Mouse (Mus musculus) testis, adult 2 months (tissue): ENCODE measurements around the gene Gm49384. TPM values are rescaled to one million over a fixed set of nuclear protein-coding genes. Genes with fewer than 3 reads are reported as not detected.
A peak's percentile ranks its signal among the peaks of the same experiment; 100 is the strongest.

Source experiments
- H3K27ac ChIP-seq: fragments of 200-500 bp; 2 replicates; pipeline ENCODE4 v1.5.1; 2012; ENCODE audit warnings: low read depth, low read length; ENCODE audit not compliant: control insufficient read depth, insufficient read depth
- H3K27me3 ChIP-seq: fragments of 200-500 bp; 2 replicates; pipeline ENCODE4 v1.6.1; 2012; ENCODE audit warnings: mild to moderate bottlenecking, low read length, moderate library complexity; ENCODE audit not compliant: control insufficient read depth, insufficient read depth
- H3K36me3 ChIP-seq: fragments of 200-500 bp; 2 replicates; pipeline ENCODE4 v1.6.1; 2012; ENCODE audit warnings: mild to moderate bottlenecking, low read length; ENCODE audit not compliant: control insufficient read depth, insufficient read depth
- H3K4me1 ChIP-seq: fragments of 200-500 bp; 2 replicates; pipeline ENCODE4 v1.6.1; 2012; ENCODE audit warnings: low read length; ENCODE audit not compliant: control insufficient read depth, insufficient read depth
- H3K4me3 ChIP-seq: fragments of 200-500 bp; 2 replicates; pipeline ENCODE4 v1.5.1; 2012; ENCODE audit warnings: low read depth, mild to moderate bottlenecking, low read length, moderate library complexity, mixed read lengths; ENCODE audit not compliant: control insufficient read depth
- CTCF ChIP-seq: fragments of 200-500 bp; IDR thresholded peaks from 2 replicates; pipeline ENCODE4 v1.5.1; 2012; ENCODE audit warnings: low read depth, mild to moderate bottlenecking, inconsistent platforms, low read length, moderate library complexity; ENCODE audit not compliant: control insufficient read depth, insufficient read depth, insufficient replicate concordance
- POLR2A ChIP-seq: fragments of 200-500 bp; IDR thresholded peaks from 2 replicates; pipeline ENCODE4 v1.6.1; 2012; ENCODE audit warnings: low read depth, mild to moderate bottlenecking, inconsistent platforms, low read length, moderate library complexity; ENCODE audit not compliant: control insufficient read depth
- polyA plus RNA-seq: library from polyadenylated mRNA; depleted of rRNA; stranded (reverse); fragments of >200 nt; gene quantifications from 2 replicates; pipeline ENCODE4 v1.2.3, GENCODE M21; 2012; rRNA removed

The Gm49384 gene
- 0.11 and 0.20 TPM in 2 replicates for polyA plus RNA-seq

DNA sequence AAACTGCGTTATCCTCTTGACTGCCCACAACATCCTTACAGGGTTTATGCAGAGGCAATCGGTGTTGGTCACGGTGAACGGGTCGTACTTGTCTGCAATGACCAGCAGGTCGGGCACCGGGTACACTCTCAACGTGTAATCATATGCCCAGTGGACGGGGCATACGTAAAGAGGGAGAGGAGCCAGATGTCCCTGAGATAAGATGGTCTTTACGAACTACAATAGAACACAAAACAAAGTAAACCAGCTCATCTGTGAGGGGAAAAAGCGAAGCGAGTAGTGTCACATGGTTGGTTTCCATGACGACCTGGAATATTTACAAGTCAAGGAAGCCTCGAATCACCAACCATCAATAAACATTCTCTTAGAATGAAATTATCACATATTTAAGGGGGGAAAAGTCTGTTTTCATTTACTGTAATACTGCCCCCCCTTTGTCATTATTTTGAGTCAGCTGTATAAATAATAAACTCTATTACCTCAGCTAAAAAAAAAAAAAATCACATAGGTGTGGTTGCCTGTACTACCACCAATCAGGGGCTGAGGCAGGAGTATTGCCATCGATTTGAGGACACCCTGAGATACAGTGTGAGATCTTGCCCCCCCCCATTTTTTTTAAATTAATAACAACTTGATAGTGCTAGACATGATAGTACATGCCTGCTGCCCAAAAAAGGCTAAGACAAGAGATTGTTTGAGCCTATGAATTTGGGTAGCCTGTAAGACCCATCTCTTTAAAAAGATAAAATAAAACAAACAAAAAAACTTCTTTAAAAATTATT lies at the start of gene Gm49384:
Gm49384 (minus strand) TSS at position 216 of the 782 bp plus-strand sequence.
- no peak for TF ChIP-seq POLR2A
- no peak for TF ChIP-seq CTCF
- peak within 1 kb of the TSS; percentile 78 for H3K4me3 ChIP-seq
- H3K4me1 ChIP-seq: 0 out of 2 replicates have a peak, but pooled peaks cover 2% of the 10 kb centered on the region
- H3K27me3 ChIP-seq: no peaks in the 10 kb centered on the region
- no peaks in the 10 kb centered on the region for H3K36me3 ChIP-seq
- H3K27ac ChIP-seq: no peak within 1 kb of the TSS

DNA sequence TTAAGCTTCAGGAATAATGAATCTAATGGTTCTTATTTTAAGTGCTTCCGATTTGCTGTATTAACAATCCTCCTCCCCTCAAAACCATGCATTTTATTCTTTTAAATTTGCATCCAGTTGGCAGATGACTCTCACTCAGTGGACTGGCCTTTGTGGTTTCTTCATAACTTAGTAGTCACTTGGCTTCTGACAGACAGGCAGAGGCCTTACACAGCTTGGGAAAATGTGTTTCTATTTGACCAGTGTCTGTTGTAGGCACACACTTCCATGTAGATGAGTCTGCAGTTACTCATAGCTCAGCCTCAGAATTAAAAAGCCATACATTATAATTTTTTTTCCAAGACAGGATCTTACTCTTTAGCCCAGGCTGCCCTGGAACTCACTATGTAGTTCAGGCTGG lies 49.7 kb upstream of the Gm49384 start:
- Histone ChIP-seq H3K4me1 (peaks cover 2% of the 10 kb centered on the region; the same call in 1 of the 2 replicates), H3K27me3 (no peaks in the 10 kb centered on the region), H3K36me3 (no peaks in the 10 kb centered on the region), H3K27ac (no peak overlapping the region), H3K4me3 (no peak overlapping the region)
- TF ChIP-seq CTCF (no peak), POLR2A (no peak)

DNA sequence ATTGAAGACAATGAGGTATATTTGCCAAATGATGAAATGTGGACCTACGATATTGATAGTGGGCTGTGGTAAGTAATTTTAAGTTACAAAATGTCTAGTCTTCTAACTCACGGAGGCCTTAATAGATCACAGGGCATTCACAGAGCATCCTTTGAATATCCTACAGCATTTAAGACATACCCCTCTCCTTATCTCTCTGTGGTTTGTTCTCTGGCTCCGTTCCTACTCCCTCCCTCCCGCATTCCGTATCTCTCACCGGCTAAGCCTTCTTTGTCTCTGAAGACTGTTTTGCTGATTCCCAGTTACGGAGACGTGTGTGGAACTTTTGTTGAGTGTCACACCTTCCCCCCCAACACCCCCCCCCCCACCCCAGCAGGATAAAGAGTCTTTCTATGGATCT lies 46.7 kb upstream of the Gm49384 start:
- Histone ChIP-seq H3K4me3 (no peak overlapping the region), H3K4me1 (peaks cover 2% of the 10 kb centered on the region; the same call in 1 of the 2 replicates), H3K27ac (no peak overlapping the region), H3K27me3 (no peaks in the 10 kb centered on the region), H3K36me3 (no peaks in the 10 kb centered on the region)
- no peak for TF ChIP-seq CTCF
- no peak for TF ChIP-seq POLR2A

DNA sequence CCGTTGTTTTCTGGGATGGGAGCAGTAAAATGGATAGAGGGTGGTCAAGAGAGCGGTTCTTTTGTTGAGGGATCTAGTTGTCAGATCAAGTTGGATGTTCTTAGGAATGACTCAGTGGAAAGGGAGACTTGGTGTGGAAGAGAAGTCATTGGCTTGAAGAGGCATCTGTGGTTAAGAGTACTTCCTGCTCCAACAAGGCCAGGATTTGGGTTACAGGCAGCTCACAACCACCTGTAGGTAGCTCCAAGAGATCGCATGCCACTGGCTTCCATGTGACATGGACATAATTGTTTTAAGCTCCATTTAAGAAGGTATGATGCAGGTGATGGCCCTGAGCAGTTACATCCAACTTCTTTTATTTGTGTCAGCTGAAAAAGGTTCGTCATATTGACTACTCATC lies 45.7 kb upstream of the Gm49384 start:
- no peaks in the 10 kb centered on the region for H3K36me3 ChIP-seq
- H3K4me3 ChIP-seq: no peak overlapping the region
- peaks cover 2% of the 10 kb centered on the region; the same call in 1 of the 2 replicates for H3K4me1 ChIP-seq
- no peaks in the 10 kb centered on the region for H3K27me3 ChIP-seq
- no peak overlapping the region for H3K27ac ChIP-seq
- TF ChIP-seq POLR2A (no peak), CTCF (no peak)

DNA sequence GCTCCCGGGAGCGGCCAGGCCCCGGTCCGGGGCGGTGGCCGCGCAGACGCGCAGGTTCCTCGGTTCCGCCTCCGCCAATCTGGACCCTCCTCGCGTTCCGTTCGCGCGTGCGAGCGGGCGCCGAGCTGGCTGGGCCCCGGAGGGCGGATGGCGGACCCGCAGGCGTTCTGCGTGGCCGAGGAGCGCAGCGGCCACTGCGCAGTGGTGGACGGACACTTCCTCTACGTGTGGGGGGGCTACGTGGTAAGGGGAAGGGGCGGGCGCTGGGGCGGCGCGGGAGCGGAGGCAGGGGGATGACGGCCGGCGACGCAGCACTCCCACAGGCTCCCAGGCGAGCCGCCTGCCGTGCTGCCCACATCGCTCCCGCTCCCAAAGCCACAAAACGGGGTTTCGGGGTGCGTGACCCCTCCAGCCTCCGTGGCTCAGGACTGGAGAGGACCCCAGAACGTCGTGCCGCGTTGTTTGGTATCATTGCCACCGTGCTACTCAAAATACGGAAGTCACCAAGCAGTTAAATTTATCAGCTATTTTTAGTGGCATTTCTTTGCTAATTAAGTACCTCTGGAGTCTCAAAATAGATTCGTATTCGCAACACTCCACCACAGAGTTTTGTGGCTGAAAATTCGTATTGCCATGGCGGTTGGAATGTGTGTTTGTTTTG lies 37.8 kb upstream of the Gm49384 start:
- H3K27ac ChIP-seq: peak overlapping the region; percentile 82
- no peaks in the 10 kb centered on the region for H3K36me3 ChIP-seq
- TF ChIP-seq POLR2A (peak; percentile 79; the same call in 1 of the 2 replicates), CTCF (no peak)
- H3K4me1 ChIP-seq: peaks cover 5% of the 10 kb centered on the region
- H3K27me3 ChIP-seq: no peaks in the 10 kb centered on the region
- peak overlapping the region; percentile 95 for H3K4me3 ChIP-seq

DNA sequence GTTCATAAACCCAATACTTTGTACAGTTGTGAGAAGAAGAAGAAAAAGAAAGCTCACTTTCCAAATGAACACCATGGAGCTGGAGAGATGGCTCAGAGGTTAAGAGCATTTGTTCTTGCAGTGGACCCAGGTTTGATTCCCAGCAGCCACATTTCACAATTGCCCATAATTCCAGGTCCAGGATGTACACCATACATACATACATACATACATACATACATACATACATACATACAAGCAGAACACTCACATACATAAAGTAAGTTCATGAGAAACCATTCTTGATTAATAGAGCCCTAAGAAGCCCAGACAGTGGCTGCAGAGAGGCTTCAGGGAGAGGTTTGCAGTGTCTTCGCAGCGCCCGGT lies 37.3 kb upstream of the Gm49384 start:
- Histone ChIP-seq H3K36me3 (no peaks in the 10 kb centered on the region), H3K27me3 (no peaks in the 10 kb centered on the region), H3K4me1 (peaks cover 5% of the 10 kb centered on the region), H3K4me3 (peak overlapping the region; percentile 95), H3K27ac (peak overlapping the region; percentile 77)
- TF ChIP-seq POLR2A: no peak
- TF ChIP-seq CTCF: no peak

DNA sequence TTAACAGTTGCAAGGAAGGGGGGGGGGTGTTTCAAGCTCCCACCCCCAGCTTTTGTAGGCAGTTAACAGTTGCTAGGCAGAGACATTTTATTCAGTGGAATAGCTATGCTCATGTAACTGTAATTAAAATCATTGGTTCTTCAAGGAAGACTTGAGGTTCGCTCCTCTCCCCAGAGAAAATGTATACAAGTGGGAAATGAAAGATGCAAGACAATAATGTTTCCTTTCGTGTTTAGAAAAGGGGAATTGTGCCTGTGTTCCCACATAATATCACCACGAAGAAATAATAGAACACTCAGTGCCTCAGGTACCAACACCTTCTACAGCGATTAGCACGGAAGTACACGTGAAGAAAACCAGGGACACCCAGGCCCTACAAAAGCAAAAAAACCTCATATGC lies 36.8 kb upstream of the Gm49384 start, which contains the start of gene Klhdc1:
Klhdc1 (plus strand) TSS at position 301 of the 400 bp plus-strand sequence.
- peak within 1 kb of the TSS; percentile 82 for H3K27ac ChIP-seq
- TF ChIP-seq POLR2A: no peak
- TF ChIP-seq CTCF: no peak
- H3K36me3 ChIP-seq: no peaks in the 10 kb centered on the region
- H3K4me3 ChIP-seq: peak within 1 kb of the TSS; percentile 95
- peaks cover 5% of the 10 kb centered on the region for H3K4me1 ChIP-seq
- no peaks in the 10 kb centered on the region for H3K27me3 ChIP-seq
